Mouse (Mus musculus): ENCODE data around the gene Btbd6. TPM values are rescaled to one million over a fixed set of nuclear protein-coding genes. Genes with fewer than 3 reads are reported as not detected.

Btbd6 gene
- polyA plus RNA-seq (2015; fragmentation: Nextera tagmentation; extraction: Ambion mirVana) = 24.7 and 25.3 TPM in 2 replicates

DNA sequence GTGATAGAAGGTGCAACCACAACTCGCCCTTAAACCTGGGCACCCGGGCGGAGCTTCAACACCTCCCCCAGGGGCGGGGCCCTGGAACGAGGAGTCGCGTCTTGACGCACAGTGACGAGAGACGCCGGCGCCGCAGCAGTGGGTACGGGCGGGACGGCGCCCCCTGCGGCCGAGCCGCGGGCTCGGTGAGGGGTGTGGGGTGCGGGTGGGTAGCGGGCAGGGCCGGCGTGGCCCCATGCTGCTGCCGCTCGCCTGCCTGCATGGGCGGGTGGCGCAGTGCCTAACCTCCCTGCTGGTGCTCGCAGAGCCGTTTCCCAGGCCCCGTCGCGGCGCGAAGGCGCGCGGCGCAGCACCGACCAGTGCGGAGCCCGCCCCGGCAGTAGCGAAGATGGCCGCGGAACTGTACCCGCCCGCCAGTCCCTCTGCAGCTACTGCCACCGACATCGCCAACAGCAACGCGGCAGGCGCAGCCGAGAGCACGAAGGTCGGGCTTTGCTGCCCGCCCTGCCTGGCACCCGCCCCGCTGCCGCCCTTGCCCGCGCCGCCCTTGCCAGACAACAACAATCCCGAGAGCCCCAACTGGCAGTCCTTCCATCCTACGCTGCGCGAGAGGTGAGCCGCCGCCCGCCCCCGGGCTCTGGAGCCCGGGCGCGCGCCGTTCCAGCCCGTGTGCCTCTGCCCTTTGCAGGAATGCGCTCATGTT, at the start of gene Btbd6:
Gene Btbd6 (plus strand): TSS at position 112 of the 703 bp plus-strand sequence.
- Histone ChIP-seq H3K27me3 (no peaks in the 10 kb centered on the region), H3K36me3 (peaks cover 73% of the 10 kb centered on the region), H3K9ac (peak within 1 kb of the TSS; percentile 80), H3K4me2 (peak within 1 kb of the TSS; percentile 89), H3K27ac (peak within 1 kb of the TSS; percentile 93), H3K9me3 (replicated peaks) (no peaks in the 10 kb centered on the region), H3K4me3 (replicated peaks) (peak within 1 kb of the TSS; percentile 73), H3K4me1 (peaks cover 18% of the 10 kb centered on the region)
- 0% methylated on average over 74 of the region's 80 CpGs for WGBS
- ATAC-seq (replicated peaks; ENCODE audit: low FRiP score) = peak; percentile 95

DNA sequence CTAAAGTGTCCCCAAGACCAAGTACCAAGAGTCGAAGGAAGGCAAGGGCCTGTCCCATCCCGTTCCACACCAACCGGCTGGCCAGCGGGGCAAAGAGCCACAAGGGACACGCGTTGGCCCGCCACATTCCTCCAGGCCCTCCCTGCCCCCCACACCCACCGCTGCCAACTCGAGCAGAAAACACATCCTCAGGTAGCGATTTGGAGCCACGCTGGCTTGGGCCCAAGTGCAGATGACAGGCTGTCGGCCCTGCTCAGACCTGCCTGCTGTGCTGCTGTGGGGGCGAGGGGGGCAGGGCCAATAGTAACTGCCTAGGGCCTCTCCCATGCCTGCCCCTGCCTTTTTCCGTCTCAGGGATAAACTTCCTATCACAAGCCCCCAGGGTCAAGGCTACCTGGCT, 49.0 kb upstream of the Btbd6 start:
- no peaks in the 10 kb centered on the region for H3K36me3 ChIP-seq
- no peak overlapping the region for H3K9ac ChIP-seq
- H3K27me3 ChIP-seq = peaks cover 78% of the 10 kb centered on the region
- 54% methylated on average over 14 of the region's 14 CpGs for WGBS
- H3K4me3 ChIP-seq (replicated peaks) = no peak overlapping the region
- ATAC-seq (replicated peaks; ENCODE audit: low FRiP score) = no peak
- no peak overlapping the region for H3K27ac ChIP-seq
- H3K9me3 ChIP-seq (replicated peaks) = no peaks in the 10 kb centered on the region
- H3K4me2 ChIP-seq = 0 out of 2 replicates have a peak overlapping the region, but pooled peaks have one; percentile 4
- H3K4me1 ChIP-seq = peaks cover 39% of the 10 kb centered on the region

DNA sequence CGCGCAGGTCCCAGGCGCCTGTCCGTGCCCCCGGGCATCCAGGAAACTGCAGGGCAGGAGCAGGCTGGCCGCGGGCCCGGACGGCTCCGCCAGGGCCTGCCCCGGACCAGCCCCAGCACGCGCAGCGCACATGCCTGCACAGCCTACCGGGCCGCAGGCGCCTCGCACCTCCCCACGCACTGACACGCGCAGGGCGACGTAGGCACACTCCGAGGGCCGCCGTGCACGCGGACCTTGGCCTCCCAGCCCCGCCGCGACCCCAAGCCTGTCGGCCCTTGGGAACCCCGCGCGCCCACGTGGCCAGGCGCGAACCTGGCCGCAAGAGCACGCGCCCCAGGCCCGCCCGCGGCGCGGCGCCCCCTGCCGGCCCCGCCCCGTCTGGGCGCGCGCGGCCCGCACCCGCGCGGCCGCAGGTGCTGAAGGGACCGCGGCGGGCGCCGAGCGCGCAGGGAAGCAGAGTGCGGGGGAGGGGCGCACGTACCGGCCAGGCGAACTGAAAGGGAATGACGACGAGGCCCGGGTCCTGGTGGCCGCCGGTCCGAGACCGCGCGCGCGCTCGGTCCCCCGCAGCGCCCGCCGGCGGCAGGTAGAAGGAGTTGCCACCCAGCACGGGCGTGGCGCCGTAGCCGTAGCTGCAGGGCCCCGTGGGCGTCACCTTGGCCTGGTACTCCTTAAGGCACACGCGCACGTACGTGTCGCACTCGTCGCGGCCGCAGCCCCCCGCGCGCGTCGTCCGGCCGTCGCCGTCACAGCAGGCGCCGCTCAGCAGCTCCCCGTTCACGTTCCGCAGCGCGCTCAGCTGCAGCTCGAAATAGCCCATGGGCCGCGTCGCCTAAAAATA, 47.7 kb upstream of the Btbd6 start:
- no peaks in the 10 kb centered on the region for H3K36me3 ChIP-seq
- H3K9me3 ChIP-seq (replicated peaks) = no peaks in the 10 kb centered on the region
- no peak overlapping the region for H3K27ac ChIP-seq
- H3K9ac ChIP-seq = peak overlapping the region; percentile 48
- H3K4me3 ChIP-seq (replicated peaks) = peak overlapping the region; percentile 54
- ATAC-seq (replicated peaks; ENCODE audit: low FRiP score) = 0 out of 2 replicates have a peak, but pooled peaks have one; percentile 16
- 2% methylated on average over 124 of the region's 124 CpGs for WGBS
- peaks cover 74% of the 10 kb centered on the region for H3K27me3 ChIP-seq
- H3K4me1 ChIP-seq = peaks cover 46% of the 10 kb centered on the region
- H3K4me2 ChIP-seq = peak overlapping the region; percentile 92

DNA sequence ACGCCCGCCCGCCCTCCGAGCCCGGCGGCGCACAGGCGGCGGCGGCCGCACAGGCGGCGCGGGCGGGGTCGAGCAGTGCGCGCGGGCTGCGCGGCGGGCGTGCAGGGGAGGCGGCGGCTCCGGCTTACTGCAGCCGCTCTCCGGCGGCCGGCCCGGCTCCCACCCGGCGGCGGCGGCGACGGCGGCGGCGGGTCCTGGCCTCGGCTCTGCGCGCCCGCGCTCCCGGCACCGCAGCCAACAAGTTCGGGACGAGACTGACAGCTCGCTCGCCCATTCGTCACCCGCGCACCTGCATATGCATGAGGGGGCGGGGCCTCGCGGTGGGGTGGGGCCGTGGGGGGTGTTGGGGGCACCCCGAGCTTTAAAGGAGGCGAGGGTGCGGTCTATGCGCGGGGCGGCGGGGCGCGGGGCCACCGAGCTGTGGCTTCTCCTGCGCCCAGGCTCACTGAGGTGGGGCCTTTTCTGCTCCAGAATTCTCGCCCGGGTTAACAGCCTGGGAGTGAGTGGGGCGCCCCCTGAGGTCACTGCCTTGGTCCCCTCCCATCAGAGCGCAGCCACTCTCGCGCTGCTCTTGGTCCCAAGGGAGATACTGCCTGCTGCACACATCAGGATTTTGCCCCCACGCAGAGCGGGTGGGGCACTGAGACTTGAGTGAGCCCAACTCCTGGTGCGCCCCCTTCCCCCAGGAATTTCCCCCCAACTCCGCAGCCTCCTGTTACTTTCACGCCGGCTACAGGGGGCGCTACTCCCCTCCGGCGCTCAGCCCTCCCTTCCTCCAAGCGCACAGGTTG, 46.5 kb upstream of the Btbd6 start, which contains the start of gene Jag2:
Gene Jag2 (minus strand): TSS at position 215 of the 791 bp plus-strand sequence.
- ATAC-seq (replicated peaks; ENCODE audit: low FRiP score) = peak; percentile 41
- H3K27me3 ChIP-seq = peaks cover 70% of the 10 kb centered on the region
- H3K9ac ChIP-seq = peak within 1 kb of the TSS; percentile 48
- H3K4me3 ChIP-seq (replicated peaks) = peak within 1 kb of the TSS; percentile 54
- H3K27ac ChIP-seq = no peak within 1 kb of the TSS
- H3K4me2 ChIP-seq = peak within 1 kb of the TSS; percentile 92
- H3K36me3 ChIP-seq = no peaks in the 10 kb centered on the region
- H3K9me3 ChIP-seq (replicated peaks) = no peaks in the 10 kb centered on the region
- WGBS = under 1% methylated on average over 85 of the region's 85 CpGs
- H3K4me1 ChIP-seq = peaks cover 42% of the 10 kb centered on the region

DNA sequence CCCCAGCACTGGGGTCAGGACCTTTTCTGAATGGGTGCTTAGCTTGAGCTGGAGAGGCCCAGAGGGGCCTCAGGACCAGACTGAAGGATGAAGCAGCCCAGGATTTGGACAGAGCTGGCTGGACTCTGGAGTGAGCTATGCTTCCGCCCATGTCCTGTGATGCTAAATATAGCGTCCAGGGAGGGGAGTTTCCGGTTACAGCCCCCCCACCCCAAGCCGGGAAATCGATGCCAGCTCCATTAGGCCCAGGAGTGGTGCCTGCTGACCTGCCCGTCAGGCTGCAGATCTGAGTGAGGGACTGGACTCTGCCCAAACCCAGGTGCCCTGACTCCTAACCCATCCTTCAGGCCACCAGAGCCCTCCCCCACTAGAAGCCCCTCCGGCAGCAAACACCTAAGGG, 43.6 kb upstream of the Btbd6 start:
- peaks cover 42% of the 10 kb centered on the region for H3K27me3 ChIP-seq
- H3K4me2 ChIP-seq = no peak overlapping the region
- H3K4me1 ChIP-seq = peaks cover 32% of the 10 kb centered on the region
- 26% methylated on average over 7 of the region's 7 CpGs for WGBS
- H3K9me3 ChIP-seq (replicated peaks) = no peaks in the 10 kb centered on the region
- ATAC-seq (replicated peaks; ENCODE audit: low FRiP score) = no peak
- H3K4me3 ChIP-seq (replicated peaks) = no peak overlapping the region
- no peak overlapping the region for H3K27ac ChIP-seq
- H3K36me3 ChIP-seq = no peaks in the 10 kb centered on the region
- H3K9ac ChIP-seq = no peak overlapping the region

DNA sequence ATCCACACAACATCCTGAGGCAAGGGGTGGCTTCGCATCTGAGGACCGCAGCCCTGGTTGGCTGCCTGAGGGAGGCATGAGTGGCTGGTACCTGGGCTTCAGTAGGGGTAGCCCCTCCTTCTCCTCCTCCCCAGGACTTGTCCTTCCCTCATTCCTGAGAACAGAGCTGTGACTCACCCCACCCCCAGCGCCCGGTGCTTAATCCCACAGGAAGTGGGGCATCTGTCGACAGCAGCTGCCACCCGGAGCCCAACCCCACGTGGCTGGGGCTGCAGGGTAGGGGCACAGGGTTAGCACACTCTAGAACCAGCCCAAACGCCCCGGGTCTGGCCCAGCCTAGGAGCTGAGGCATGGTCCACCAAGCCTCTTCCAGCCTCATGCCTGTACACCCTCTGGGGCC, 38.4 kb upstream of the Btbd6 start:
- no peak overlapping the region for H3K4me3 ChIP-seq (replicated peaks)
- H3K4me2 ChIP-seq = no peak overlapping the region
- H3K27me3 ChIP-seq = no peaks in the 10 kb centered on the region
- peaks cover 36% of the 10 kb centered on the region for H3K4me1 ChIP-seq
- no peak overlapping the region for H3K27ac ChIP-seq
- WGBS = 45% methylated on average over 9 of the region's 9 CpGs
- no peaks in the 10 kb centered on the region for H3K9me3 ChIP-seq (replicated peaks)
- H3K36me3 ChIP-seq = no peaks in the 10 kb centered on the region
- ATAC-seq (replicated peaks; ENCODE audit: low FRiP score) = no peak
- no peak overlapping the region for H3K9ac ChIP-seq

DNA sequence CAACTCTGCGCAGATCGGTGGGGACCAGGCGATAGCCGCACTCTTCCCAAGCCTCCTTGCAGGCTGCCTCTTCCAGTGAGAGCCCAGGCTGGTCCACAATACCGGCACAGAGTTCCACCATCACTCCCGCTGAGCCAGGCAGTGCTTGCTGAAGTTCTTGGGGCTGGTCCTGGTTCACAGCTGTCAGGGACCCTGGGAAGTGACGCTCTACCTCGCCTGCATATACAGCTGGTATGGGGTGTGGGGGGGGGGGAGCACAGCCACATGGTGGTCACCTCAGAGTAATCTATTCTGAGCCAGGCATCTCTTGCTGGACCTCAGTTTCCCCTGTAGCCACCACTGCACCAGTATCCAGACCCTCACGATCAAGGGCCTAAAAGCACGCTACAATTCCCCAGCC, 37.9 kb upstream of the Btbd6 start:
- Histone ChIP-seq H3K4me2 (no peak overlapping the region), H3K9me3 (replicated peaks) (no peaks in the 10 kb centered on the region), H3K9ac (no peak overlapping the region), H3K27ac (no peak overlapping the region), H3K4me3 (replicated peaks) (no peak overlapping the region), H3K27me3 (0 out of 2 replicates have a peak, but pooled peaks cover 2% of the 10 kb centered on the region), H3K36me3 (no peaks in the 10 kb centered on the region), H3K4me1 (peaks cover 36% of the 10 kb centered on the region)
- no peak for ATAC-seq (replicated peaks; ENCODE audit: low FRiP score)
- WGBS = 87% methylated on average over 10 of the region's 10 CpGs

DNA sequence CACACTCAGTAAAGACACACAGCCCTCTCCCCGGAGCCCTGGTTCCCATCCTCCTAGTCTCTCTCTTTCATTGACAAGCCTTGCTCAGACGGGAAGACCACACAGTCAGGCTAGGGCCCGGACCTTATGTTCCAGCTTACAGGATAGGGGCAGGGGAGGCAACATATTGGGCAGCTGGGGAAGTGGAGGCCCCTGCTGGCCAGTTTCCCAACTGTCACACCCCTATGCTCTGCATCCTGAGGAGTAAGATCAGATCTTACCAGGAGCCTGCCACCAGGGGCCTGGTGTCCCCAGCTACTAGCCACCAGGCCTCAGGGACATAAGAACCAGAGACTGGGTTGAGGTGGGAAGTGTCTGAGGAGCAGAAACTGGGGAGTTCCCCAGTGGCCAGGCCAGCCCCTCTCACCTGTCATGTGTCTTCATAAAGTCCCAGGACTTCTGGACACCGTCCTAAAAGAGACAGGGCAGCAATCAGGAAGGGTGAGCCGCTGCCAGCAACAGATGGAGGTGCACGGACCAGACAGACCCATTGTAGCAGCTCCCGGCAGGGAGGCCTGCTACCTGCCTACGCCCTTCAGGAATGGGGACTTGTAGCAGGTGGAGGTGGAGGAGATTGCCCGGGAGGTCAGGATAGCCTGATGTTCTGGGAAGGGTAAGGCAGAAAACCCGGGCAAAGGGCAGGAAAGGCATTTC, 37.3 kb upstream of the Btbd6 start:
- Histone ChIP-seq H3K4me1 (peaks cover 36% of the 10 kb centered on the region), H3K27me3 (0 out of 2 replicates have a peak, but pooled peaks cover 2% of the 10 kb centered on the region), H3K27ac (no peak overlapping the region), H3K4me2 (no peak overlapping the region), H3K9ac (no peak overlapping the region), H3K36me3 (no peaks in the 10 kb centered on the region), H3K9me3 (replicated peaks) (no peaks in the 10 kb centered on the region), H3K4me3 (replicated peaks) (no peak overlapping the region)
- WGBS = 61% methylated on average over 10 of the region's 10 CpGs
- 0 out of 2 replicates have a peak, but pooled peaks have one; percentile 10 for ATAC-seq (replicated peaks; ENCODE audit: low FRiP score)

DNA sequence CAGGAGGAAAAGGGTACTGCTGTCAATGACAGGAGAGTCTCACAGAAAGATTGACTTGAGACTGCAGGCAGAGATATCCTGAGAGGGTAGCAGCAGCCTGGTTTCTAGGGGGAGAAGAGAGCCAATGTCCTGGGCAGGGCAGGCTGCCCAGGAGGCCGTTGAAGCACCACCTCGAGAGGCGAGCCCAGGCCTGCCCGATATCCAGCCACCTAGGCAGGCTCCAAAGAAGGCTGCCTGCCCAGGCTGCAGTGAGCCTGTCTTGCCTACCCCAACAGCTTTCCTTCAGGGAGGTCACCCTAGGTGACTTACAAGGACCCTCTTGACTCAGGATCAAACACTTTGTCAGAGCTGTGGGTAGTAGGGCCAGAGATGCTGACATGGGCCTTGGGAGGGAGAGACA, 36.0 kb upstream of the Btbd6 start:
- Histone ChIP-seq H3K4me2 (no peak overlapping the region), H3K9ac (0 out of 2 replicates have a peak overlapping the region, but pooled peaks have one; percentile 2), H3K27ac (no peak overlapping the region), H3K27me3 (0 out of 2 replicates have a peak, but pooled peaks cover 2% of the 10 kb centered on the region), H3K9me3 (replicated peaks) (no peaks in the 10 kb centered on the region), H3K36me3 (no peaks in the 10 kb centered on the region), H3K4me3 (replicated peaks) (no peak overlapping the region), H3K4me1 (peaks cover 36% of the 10 kb centered on the region)
- WGBS = 91% methylated on average over 4 of the region's 4 CpGs
- no peak for ATAC-seq (replicated peaks; ENCODE audit: low FRiP score)

DNA sequence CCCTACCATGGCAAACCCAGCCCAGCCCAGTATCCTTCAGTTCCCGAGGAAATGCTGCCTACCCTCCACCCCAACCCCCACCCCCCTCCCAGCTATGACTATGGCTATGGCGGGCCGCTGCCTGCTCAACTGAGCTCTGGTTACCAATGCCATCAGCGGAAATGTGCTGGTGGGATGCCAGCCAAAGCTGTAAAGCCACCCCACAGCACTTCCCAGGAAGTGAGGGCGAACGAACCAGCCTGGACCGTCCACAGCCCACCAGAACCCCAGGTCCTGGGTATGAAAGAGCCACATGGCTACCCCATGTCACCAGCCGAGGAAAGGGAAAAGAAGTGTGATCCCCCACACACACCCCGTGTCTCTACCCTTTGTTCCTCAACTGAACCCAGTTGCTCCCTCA, 35.6 kb upstream of the Btbd6 start:
- Histone ChIP-seq H3K27me3 (0 out of 2 replicates have a peak, but pooled peaks cover 2% of the 10 kb centered on the region), H3K9ac (no peak overlapping the region), H3K36me3 (no peaks in the 10 kb centered on the region), H3K27ac (no peak overlapping the region), H3K4me2 (no peak overlapping the region), H3K4me1 (peaks cover 36% of the 10 kb centered on the region), H3K4me3 (replicated peaks) (no peak overlapping the region), H3K9me3 (replicated peaks) (no peaks in the 10 kb centered on the region)
- ATAC-seq (replicated peaks; ENCODE audit: low FRiP score) = no peak
- 73% methylated on average over 9 of the region's 9 CpGs for WGBS

All from kidney, embryonic 15.5 days (tissue).